Mouse (Mus musculus) midbrain, postnatal 0 days (tissue): ENCODE measurements at regions not wholly inside any gene's neighbourhood (a gene's known extent, or its start where the extent isn't known, plus 50 kb on each side); places are given as distances from the start of the nearest gene placed in this dataset.

Experiments used
- ATAC-seq: fragments of 200-750 bp; cut with Nextera tagmentation; 2 replicates; pipeline ENCODE4 v1.8.0; 2017; ENCODE audit warnings: moderate number of reproducible peaks, mild to moderate bottlenecking, moderate TSS enrichment, moderate library complexity; ENCODE audit not compliant: low FRiP score
- DNase-seq: peaks from one replicate; pipeline ENCODE4 v3.0.0-alpha.2; 2015; ENCODE audit warnings: low spot score
- H3K27ac ChIP-seq: fragments of 300-500 bp; sonication (generic); 2 replicates; pipeline ENCODE4 v1.5.1; 2014; ENCODE audit warnings: low read depth, mild to moderate bottlenecking, low read length, mixed read lengths
- H3K27me3 ChIP-seq: fragments of 300-500 bp; sonication (generic); 2 replicates; pipeline ENCODE4 v1.6.1; 2014; ENCODE audit warnings: low read length, control low read depth, mixed read lengths; ENCODE audit not compliant: insufficient read depth
- H3K36me3 ChIP-seq: fragments of 300-500 bp; sonication (generic); 2 replicates; pipeline ENCODE4 v1.6.1; 2014; ENCODE audit warnings: low read length, control low read depth, mixed read lengths; ENCODE audit not compliant: insufficient read depth
- H3K4me1 ChIP-seq: fragments of 300-500 bp; sonication (generic); 2 replicates; pipeline ENCODE4 v1.6.1; 2014; ENCODE audit warnings: mild to moderate bottlenecking, control low read depth, antibody characterized with exemption, low read length, mixed read lengths; ENCODE audit not compliant: insufficient read depth
- H3K4me2 ChIP-seq: fragments of 300-500 bp; sonication (generic); 2 replicates; pipeline ENCODE4 v1.6.1; 2014; ENCODE audit warnings: low read depth, mild to moderate bottlenecking, low read length, mixed read lengths; ENCODE audit not compliant: poor library complexity, severe bottlenecking
- H3K4me3 ChIP-seq: fragments of 300-500 bp; sonication (generic); 2 replicates; pipeline ENCODE4 v1.5.1; 2014; ENCODE audit warnings: low read depth, mild to moderate bottlenecking, low read length, moderate library complexity
- H3K9ac ChIP-seq: fragments of 300-500 bp; sonication (generic); replicated peaks from 2 replicates; pipeline ENCODE4 v1.6.1; 2014; ENCODE audit warnings: mild to moderate bottlenecking, low read length, moderate library complexity, mixed read lengths; ENCODE audit not compliant: poor library complexity, severe bottlenecking
- H3K9me3 ChIP-seq: fragments of 300-500 bp; sonication (generic); 2 replicates; pipeline ENCODE4 v1.6.1; 2016; ENCODE audit warnings: low read length, control low read depth
- CTCF ChIP-seq: IDR thresholded peaks from 2 replicates; pipeline ENCODE4 v1.5.1; 2016; ENCODE audit warnings: antibody characterized with exemption, mild to moderate bottlenecking
- WGBS: fragments of 180-500 bp; shearing (Covaris S2); extraction: QIAGEN DNeasy Blood & Tissue Kit; methylation state at CpG from one replicate; pipeline ENCODE4 v1.1.7; 2014; 5-methylcytosine and 5-hydroxymethylcytosine counted together

GRCm38 (mm10) chr2:133141341-133142035 is 195.8 kb upstream of the Fermt1 start:
- WGBS = 89% methylated on average over 6 of the region's 6 CpGs
- no peak overlapping the region for H3K4me3 ChIP-seq
- no peak overlapping the region for H3K4me2 ChIP-seq
- no peak overlapping the region for H3K27ac ChIP-seq
- H3K36me3 ChIP-seq = no peaks in the 10 kb centered on the region
- DNase-seq (no peak), ATAC-seq (no peak)
- no peak overlapping the region for H3K9ac ChIP-seq
- TF ChIP-seq CTCF = no peak
- H3K27me3 ChIP-seq = no peaks in the 10 kb centered on the region
- no peaks in the 10 kb centered on the region for H3K4me1 ChIP-seq
- no peaks in the 10 kb centered on the region for H3K9me3 ChIP-seq

GRCm38 (mm10) chr2:133152461-133152860 is 206.8 kb upstream of the Fermt1 start:
- ATAC-seq (no peak), DNase-seq (no peak)
- Histone ChIP-seq H3K4me1 (no peaks in the 10 kb centered on the region), H3K27ac (no peak overlapping the region), H3K27me3 (no peaks in the 10 kb centered on the region), H3K36me3 (no peaks in the 10 kb centered on the region), H3K4me3 (no peak overlapping the region), H3K4me2 (no peak overlapping the region), H3K9ac (no peak overlapping the region), H3K9me3 (no peaks in the 10 kb centered on the region)
- TF ChIP-seq CTCF = no peak
- 81% methylated on average over 1 of the region's 1 CpGs for WGBS

- TF ChIP-seq CTCF = peak; percentile 59
- no peak overlapping the region for H3K27ac ChIP-seq
- no peaks in the 10 kb centered on the region for H3K27me3 ChIP-seq
- H3K36me3 ChIP-seq = no peaks in the 10 kb centered on the region
- DNase-seq = peak; percentile 55
- no peak for ATAC-seq
- no peak overlapping the region for H3K9ac ChIP-seq
- H3K9me3 ChIP-seq = no peaks in the 10 kb centered on the region
- H3K4me2 ChIP-seq = no peak overlapping the region
- no peak overlapping the region for H3K4me3 ChIP-seq
- no peaks in the 10 kb centered on the region for H3K4me1 ChIP-seq
- 66% methylated on average over 3 of the region's 3 CpGs for WGBS
Measured at GRCm38 (mm10) chr2:133156537-133156936, 210.8 kb upstream of the Fermt1 start.

GRCm38 (mm10) chr2:133158206-133158605 is 212.5 kb upstream of the Fermt1 start:
- Histone ChIP-seq H3K36me3 (no peaks in the 10 kb centered on the region), H3K9ac (no peak overlapping the region), H3K4me3 (no peak overlapping the region), H3K4me1 (no peaks in the 10 kb centered on the region), H3K9me3 (no peaks in the 10 kb centered on the region), H3K27ac (no peak overlapping the region), H3K4me2 (no peak overlapping the region), H3K27me3 (no peaks in the 10 kb centered on the region)
- DNase-seq (no peak), ATAC-seq (no peak)
- no peak for TF ChIP-seq CTCF
- 39% methylated on average over 8 of the region's 8 CpGs for WGBS

GRCm38 (mm10) chr2:133159398-133159797 is 213.7 kb upstream of the Fermt1 start:
- ATAC-seq (no peak), DNase-seq (no peak)
- H3K4me3 ChIP-seq = no peak overlapping the region
- H3K4me2 ChIP-seq = no peak overlapping the region
- no peaks in the 10 kb centered on the region for H3K9me3 ChIP-seq
- no peak for TF ChIP-seq CTCF
- no peaks in the 10 kb centered on the region for H3K27me3 ChIP-seq
- no peaks in the 10 kb centered on the region for H3K36me3 ChIP-seq
- 21% methylated on average over 2 of the region's 2 CpGs for WGBS
- H3K27ac ChIP-seq = no peak overlapping the region
- H3K4me1 ChIP-seq = no peaks in the 10 kb centered on the region
- no peak overlapping the region for H3K9ac ChIP-seq

GRCm38 (mm10) chr2:133176411-133176810 is 230.7 kb upstream of the Fermt1 start:
- Histone ChIP-seq H3K27me3 (no peaks in the 10 kb centered on the region), H3K36me3 (no peaks in the 10 kb centered on the region), H3K4me3 (no peak overlapping the region), H3K9me3 (no peaks in the 10 kb centered on the region), H3K27ac (no peak overlapping the region), H3K4me1 (no peaks in the 10 kb centered on the region), H3K4me2 (no peak overlapping the region), H3K9ac (no peak overlapping the region)
- 85% methylated on average over 3 of the region's 3 CpGs for WGBS
- DNase-seq = no peak
- ATAC-seq = no peak
- no peak for TF ChIP-seq CTCF
